Mouse (Mus musculus): Measurements from ENCODE around the gene Shisal1. TPM values are rescaled to one million over a fixed set of nuclear protein-coding genes. Genes with fewer than 3 reads are reported as not detected.

Gene Shisal1
- polyA plus RNA-seq, 1 experiment, result not detected

GRCm38 (mm10) chr15:84455286-84455685, 8.4 kb upstream of the Shisal1 start:
- peaks cover 7% of the 10 kb centered on the region for H3K4me1 ChIP-seq
- peaks cover 80% of the 10 kb centered on the region for H3K27me3 ChIP-seq (replicated peaks)
- H3K36me3 ChIP-seq (replicated peaks; ENCODE audit: low read length), result no peaks in the 10 kb centered on the region
- no peaks in the 10 kb centered on the region for H3K9me3 ChIP-seq
- TF ChIP-seq FLI1 (IDR thresholded peaks at IDR 0.05; ENCODE audit: low read length) (no peak), GATA1 (IDR thresholded peaks at IDR 0.05; ENCODE audit: borderline replicate concordance, low read length) (no peak)
- H3K4me3 ChIP-seq (replicated peaks), result no peak overlapping the region

- Histone ChIP-seq H3K27me3 (replicated peaks) (peaks cover 89% of the 10 kb centered on the region), H3K4me1 (peaks cover 8% of the 10 kb centered on the region), H3K9me3 (no peaks in the 10 kb centered on the region), H3K4me3 (replicated peaks) (no peak overlapping the region), H3K36me3 (replicated peaks; ENCODE audit: low read length) (no peaks in the 10 kb centered on the region)
- TF ChIP-seq FLI1 (IDR thresholded peaks at IDR 0.05; ENCODE audit: low read length) (no peak), GATA1 (IDR thresholded peaks at IDR 0.05; ENCODE audit: borderline replicate concordance, low read length) (no peak)
Observed at GRCm38 (mm10) chr15:84453091-84453490, 6.2 kb upstream of the Shisal1 start.

- H3K27me3 ChIP-seq (replicated peaks), result peaks cover 95% of the 10 kb centered on the region
- H3K4me3 ChIP-seq (replicated peaks), result peak overlapping the region; percentile 47
- TF ChIP-seq FLI1 (IDR thresholded peaks at IDR 0.05; ENCODE audit: low read length), result no peak
- TF ChIP-seq GATA1 (IDR thresholded peaks at IDR 0.05; ENCODE audit: borderline replicate concordance, low read length), result no peak
- H3K4me1 ChIP-seq, result peaks cover 11% of the 10 kb centered on the region
- no peaks in the 10 kb centered on the region for H3K36me3 ChIP-seq (replicated peaks; ENCODE audit: low read length)
- H3K9me3 ChIP-seq, result no peaks in the 10 kb centered on the region
Observed at GRCm38 (mm10) chr15:84450441-84451183, 3.7 kb upstream of the Shisal1 start.

- TF ChIP-seq FLI1 (IDR thresholded peaks at IDR 0.05; ENCODE audit: low read length) (no peak), GATA1 (IDR thresholded peaks at IDR 0.05; ENCODE audit: borderline replicate concordance, low read length) (no peak)
- Histone ChIP-seq H3K27me3 (replicated peaks) (peaks cover 98% of the 10 kb centered on the region), H3K4me3 (replicated peaks) (peak overlapping the region; percentile 28), H3K4me1 (peaks cover 11% of the 10 kb centered on the region), H3K9me3 (no peaks in the 10 kb centered on the region), H3K36me3 (replicated peaks; ENCODE audit: low read length) (no peaks in the 10 kb centered on the region)
Observed at GRCm38 (mm10) chr15:84445812-84446716, 833 bp downstream of the Shisal1 start.

- Histone ChIP-seq H3K27me3 (replicated peaks) (peaks cover 99% of the 10 kb centered on the region), H3K4me1 (peaks cover 3% of the 10 kb centered on the region; the same call in 1 of the 2 replicates), H3K36me3 (replicated peaks; ENCODE audit: low read length) (no peaks in the 10 kb centered on the region), H3K9me3 (no peaks in the 10 kb centered on the region), H3K4me3 (replicated peaks) (no peak overlapping the region)
- no peak for TF ChIP-seq GATA1 (IDR thresholded peaks at IDR 0.05; ENCODE audit: borderline replicate concordance, low read length)
- no peak for TF ChIP-seq FLI1 (IDR thresholded peaks at IDR 0.05; ENCODE audit: low read length)
Observed at GRCm38 (mm10) chr15:84444181-84444580, 2.7 kb downstream of the Shisal1 start.

- Histone ChIP-seq H3K9me3 (no peaks in the 10 kb centered on the region), H3K4me3 (replicated peaks) (no peak overlapping the region), H3K27me3 (replicated peaks) (peaks cover 99% of the 10 kb centered on the region), H3K4me1 (peaks cover 3% of the 10 kb centered on the region; the same call in 1 of the 2 replicates), H3K36me3 (replicated peaks; ENCODE audit: low read length) (no peaks in the 10 kb centered on the region)
- TF ChIP-seq FLI1 (IDR thresholded peaks at IDR 0.05; ENCODE audit: low read length), result no peak
- TF ChIP-seq GATA1 (IDR thresholded peaks at IDR 0.05; ENCODE audit: borderline replicate concordance, low read length), result no peak
Observed at GRCm38 (mm10) chr15:84443631-84444030, 3.3 kb downstream of the Shisal1 start.

- TF ChIP-seq GATA1 (IDR thresholded peaks at IDR 0.05; ENCODE audit: borderline replicate concordance, low read length) (no peak), FLI1 (IDR thresholded peaks at IDR 0.05; ENCODE audit: low read length) (no peak)
- H3K9me3 ChIP-seq, result no peaks in the 10 kb centered on the region
- H3K4me1 ChIP-seq, result 0 out of 2 replicates have a peak, but pooled peaks cover 3% of the 10 kb centered on the region
- H3K27me3 ChIP-seq (replicated peaks), result peaks cover 97% of the 10 kb centered on the region
- H3K4me3 ChIP-seq (replicated peaks), result no peak overlapping the region
- no peaks in the 10 kb centered on the region for H3K36me3 ChIP-seq (replicated peaks; ENCODE audit: low read length)
Observed at GRCm38 (mm10) chr15:84441682-84442315, 5.1 kb downstream of the Shisal1 start.

GRCm38 (mm10) chr15:84440820-84441219, 6.1 kb downstream of the Shisal1 start:
- H3K27me3 ChIP-seq (replicated peaks), result peaks cover 94% of the 10 kb centered on the region
- no peaks in the 10 kb centered on the region for H3K9me3 ChIP-seq

GRCm38 (mm10) chr15:84433586-84434185, 13.2 kb downstream of the Shisal1 start:
- H3K36me3 ChIP-seq (replicated peaks; ENCODE audit: low read length), result no peaks in the 10 kb centered on the region
- H3K4me1 ChIP-seq, result no peaks in the 10 kb centered on the region; the same call in 1 of the 2 replicates
- H3K9me3 ChIP-seq, result peaks cover 10% of the 10 kb centered on the region
- TF ChIP-seq FLI1 (IDR thresholded peaks at IDR 0.05; ENCODE audit: low read length) (no peak), GATA1 (IDR thresholded peaks at IDR 0.05; ENCODE audit: borderline replicate concordance, low read length) (no peak)
- H3K4me3 ChIP-seq (replicated peaks), result no peak overlapping the region
- peaks cover 77% of the 10 kb centered on the region for H3K27me3 ChIP-seq (replicated peaks)

More at GRCm38 (mm10) chr15:84440820-84441219, 6.1 kb downstream of the Shisal1 start:
- Histone ChIP-seq H3K36me3 (replicated peaks; ENCODE audit: low read length) (no peaks in the 10 kb centered on the region), H3K4me3 (replicated peaks) (no peak overlapping the region), H3K4me1 (no peaks in the 10 kb centered on the region)
- TF ChIP-seq GATA1 (IDR thresholded peaks at IDR 0.05; ENCODE audit: borderline replicate concordance, low read length), result no peak
- TF ChIP-seq FLI1 (IDR thresholded peaks at IDR 0.05; ENCODE audit: low read length), result no peak

Data from megakaryocyte, embryonic 14.5 days (primary cell).